ENCODE assay signal across 26 mouse cellular contexts in genomic region chr10:108073828-108074227, GRCm38 (mm10).
DNase-seq lines count a peak whose midpoint lies in the region; ATAC-seq and TF ChIP-seq lines count a peak whose summit lies in the region.
"Had no signal": no experiment of that assay in that cellular context is flagged by ENCODE, and none has a peak within 500 bp of the region (broad histone marks: within the 10 kb centered on the region; RNA-seq: fewer than 3 reads in every experiment).

No protein-coding gene starts in this region.

- no peak overlapping the region for H3K9ac ChIP-seq in liver, adult 2 months (ENCODE audit: low read depth, low read length)
- H3K9ac ChIP-seq in hindbrain, postnatal 0 days (replicated peaks; ENCODE audit: low read length) = no peak overlapping the region
- H3K9ac ChIP-seq in intestine, postnatal 0 days (ENCODE audit: low read depth, low read length) = no peak overlapping the region
- H3K9ac ChIP-seq: embryonic facial prominence, embryonic 12.5 days; forebrain, embryonic 13.5 days; forebrain, embryonic 15.5 days; forebrain, postnatal 0 days had no signal

- no peaks in the 10 kb centered on the region for H3K27me3 ChIP-seq in liver, adult 2 months (ENCODE audit: control insufficient read depth, insufficient read depth, low read length)
- H3K27me3 ChIP-seq in hindbrain, postnatal 0 days (ENCODE audit: insufficient read depth, low read length) = no peaks in the 10 kb centered on the region
- no peaks in the 10 kb centered on the region for H3K27me3 ChIP-seq in intestine, postnatal 0 days (replicated peaks; ENCODE audit: control insufficient read depth, insufficient read depth, low read length)
- H3K27me3 ChIP-seq: CH12.LX; embryonic facial prominence, embryonic 12.5 days; forebrain, embryonic 13.5 days; forebrain, embryonic 15.5 days; Patski had no signal

- ATAC-seq in common myeloid progenitor, adult 5-6 weeks (replicated peaks; ENCODE audit: low read depth, poor library complexity, severe bottlenecking) = peak; percentile 62; the same call in 1 of the 2 replicates
- 0 out of 2 replicates have a peak, but pooled peaks have one; percentile 47 for ATAC-seq in megakaryocyte, adult 5-6 weeks (ENCODE audit: poor library complexity, severe bottlenecking)
- no peak for ATAC-seq in hindbrain, postnatal 0 days
- ATAC-seq in intestine, postnatal 0 days = no peak
- ATAC-seq: activated CD4-positive, CD25-positive, alpha-beta regulatory T cell, adult 4 months; CD4-positive, CD25-positive, alpha-beta regulatory T cell, adult 4 months; forebrain, embryonic 13.5 days; forebrain, embryonic 15.5 days; forebrain, postnatal 0 days; Patski had no signal

- no peaks in the 10 kb centered on the region for H3K9me3 ChIP-seq in hindbrain, postnatal 0 days (ENCODE audit: low read length)
- no peaks in the 10 kb centered on the region for H3K9me3 ChIP-seq in intestine, postnatal 0 days (ENCODE audit: control insufficient read depth)
- H3K9me3 ChIP-seq: embryonic facial prominence, embryonic 10.5 days; embryonic facial prominence, embryonic 12.5 days; forebrain, embryonic 13.5 days; forebrain, embryonic 15.5 days; G1E had no signal

- no peak for TF ChIP-seq CTCF in liver, adult 2 months (IDR thresholded peaks at IDR 0.05; ENCODE audit: low read depth, low read length)
- TF ChIP-seq CTCF in hindbrain, postnatal 0 days (IDR thresholded peaks at IDR 0.05; ENCODE audit: low read depth) = no peak
- TF ChIP-seq CTCF in intestine, postnatal 0 days (IDR thresholded peaks at IDR 0.05; ENCODE audit: low read depth) = no peak

- peak; percentile 83 for DNase-seq in liver, adult 2 months (ENCODE audit: extremely low read depth, low read depth, low spot score)
- DNase-seq in liver = no peak
- no peak for DNase-seq in hindbrain, postnatal 0 days (ENCODE audit: low spot score)
- DNase-seq in right cerebral cortex, postnatal 25 days = no peak
- DNase-seq: adrenal gland, adult 8-10 months; adrenal gland, postnatal 14 days; adrenal gland, postnatal 36 days; B cell, adult 2 months; cerebellum, adult 11-12 months; cerebellum, adult 2 months; cerebellum, adult 9-10 months; cerebellum, postnatal 10 days; cerebellum, postnatal 36 days; forebrain, postnatal 0 days had no signal

- no peak overlapping the region for H3K4me2 ChIP-seq in hindbrain, postnatal 0 days (ENCODE audit: low read depth, low read length)
- no peak overlapping the region for H3K4me2 ChIP-seq in intestine, postnatal 0 days (replicated peaks; ENCODE audit: low read depth)
- H3K4me2 ChIP-seq: embryonic facial prominence, embryonic 12.5 days; forebrain, embryonic 13.5 days; forebrain, embryonic 15.5 days had no signal

- H3K4me1 ChIP-seq in liver, adult 2 months (ENCODE audit: control insufficient read depth, insufficient read depth, low read length) = 0 out of 2 replicates have a peak, but pooled peaks cover 1% of the 10 kb centered on the region
- no peaks in the 10 kb centered on the region for H3K4me1 ChIP-seq in hindbrain, postnatal 0 days (ENCODE audit: insufficient read depth, low read length)
- 0 out of 2 replicates have a peak, but pooled peaks cover 13% of the 10 kb centered on the region for H3K4me1 ChIP-seq in intestine, postnatal 0 days (replicated peaks; ENCODE audit: control insufficient read depth, insufficient read depth, low read length)
- H3K4me1 ChIP-seq: embryonic facial prominence, embryonic 10.5 days; embryonic facial prominence, embryonic 12.5 days; forebrain, embryonic 13.5 days; forebrain, embryonic 15.5 days had no signal

- 46% methylated on average over 4 of the region's 4 CpGs for WGBS in liver, adult 2 months
- 83% methylated on average over 4 of the region's 4 CpGs for WGBS in hindbrain, postnatal 0 days
- WGBS in intestine, postnatal 0 days = 80% methylated on average over 4 of the region's 4 CpGs

- no peak overlapping the region for H3K27ac ChIP-seq in liver, adult 2 months (replicated peaks; ENCODE audit: insufficient read depth, low read depth, low read length)
- no peak overlapping the region for H3K27ac ChIP-seq in hindbrain, postnatal 0 days
- H3K27ac ChIP-seq in intestine, postnatal 0 days (ENCODE audit: low read depth, low read length) = no peak overlapping the region
- H3K27ac ChIP-seq: embryonic facial prominence, embryonic 10.5 days; embryonic facial prominence, embryonic 12.5 days; forebrain, embryonic 13.5 days; forebrain, embryonic 15.5 days had no signal

- H3K4me3 ChIP-seq in liver, adult 2 months (ENCODE audit: insufficient read depth, low read depth, low read length) = no peak overlapping the region
- no peak overlapping the region for H3K4me3 ChIP-seq in hindbrain, postnatal 0 days (ENCODE audit: low read length)
- no peak overlapping the region for H3K4me3 ChIP-seq in intestine, postnatal 0 days (ENCODE audit: low read depth, low read length)
- H3K4me3 ChIP-seq: embryonic facial prominence, embryonic 10.5 days; embryonic facial prominence, embryonic 12.5 days; forebrain, embryonic 13.5 days; forebrain, embryonic 15.5 days had no signal

- no peaks in the 10 kb centered on the region for H3K36me3 ChIP-seq in liver, adult 2 months (ENCODE audit: control insufficient read depth, insufficient read depth, low read length)
- no peaks in the 10 kb centered on the region for H3K36me3 ChIP-seq in hindbrain, postnatal 0 days (ENCODE audit: insufficient read depth, low read length)
- no peaks in the 10 kb centered on the region for H3K36me3 ChIP-seq in intestine, postnatal 0 days (ENCODE audit: control insufficient read depth, insufficient read depth)
- H3K36me3 ChIP-seq: embryonic facial prominence, embryonic 10.5 days; embryonic facial prominence, embryonic 12.5 days; forebrain, embryonic 15.5 days; G1E had no signal

- no peak for TF ChIP-seq POLR2A in liver, adult 2 months (IDR thresholded peaks at IDR 0.05; ENCODE audit: extremely low read depth, insufficient read depth, low read length)

- no peaks in the 10 kb centered on the region for H3K79me2 ChIP-seq in liver, adult 2 months (ENCODE audit: control insufficient read depth, insufficient read depth, low read length)

Comparison
In these comparisons a context has a peak if more than half of its experiments do, and no peak if none do; other contexts are left out.
1. ATAC-seq: peak in common myeloid progenitor, adult 5-6 weeks (single experiment) and megakaryocyte, adult 5-6 weeks (single experiment); none in hindbrain, postnatal 0 days (single experiment) and intestine, postnatal 0 days (single experiment).